Mouse (Mus musculus) CH12.LX (cell line): ENCODE measurements around the gene Txk.

Source experiments
- CHD2 ChIP-seq: IDR thresholded peaks from 2 replicates; pipeline ENCODE4 v1.6.1; 2011; ENCODE audit warnings: low read length, improper control_type of control experiment
- HCFC1 ChIP-seq: IDR thresholded peaks from 2 replicates; pipeline ENCODE4 v1.6.1; 2012; ENCODE audit warnings: low read depth, mild to moderate bottlenecking, inconsistent platforms, low read length, improper control_type of control experiment
- MAFK ChIP-seq: IDR thresholded peaks from 2 replicates; pipeline ENCODE4 v1.6.1; 2011; ENCODE audit warnings: low read length, improper control_type of control experiment; ENCODE audit not compliant: insufficient replicate concordance
- TBP ChIP-seq: conservative IDR thresholded peaks from 2 replicates; pipeline ENCODE4 v1.6.1; 2011; ENCODE audit warnings: low read depth, low read length, improper control_type of control experiment
- USF1 ChIP-seq: IDR thresholded peaks from 2 replicates; pipeline ENCODE4 v1.6.1; 2014; ENCODE audit warnings: low read depth, mild to moderate bottlenecking, inconsistent platforms, low read length, improper control_type of control experiment

DNA sequence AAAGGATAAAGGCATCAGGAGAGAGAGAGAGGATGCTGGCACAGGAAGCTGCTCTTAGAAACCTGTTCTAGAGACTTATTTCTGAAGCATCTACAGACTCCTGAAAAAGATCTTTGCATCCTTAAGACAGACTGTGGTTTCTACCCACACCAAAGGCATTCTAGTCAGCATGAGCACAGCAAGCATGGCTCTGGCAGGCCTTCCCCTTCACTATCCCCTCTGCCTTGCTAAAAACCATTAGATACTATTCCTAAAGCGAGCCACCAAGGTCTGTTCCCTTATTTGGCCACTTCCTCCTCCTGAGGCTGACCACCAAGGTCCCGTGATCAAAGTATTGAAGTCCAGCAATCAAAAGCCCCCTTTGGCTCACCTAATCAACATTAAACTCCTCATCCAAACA is 23.6 kb upstream of the Txk start:
- TF ChIP-seq HCFC1 (no peak), MAFK (no peak), TBP (no peak), CHD2 (no peak), USF1 (no peak)
